Mouse (Mus musculus): ENCODE measurements around the gene Rnf5. TPM values are rescaled to one million over a fixed set of nuclear protein-coding genes. Genes with fewer than 3 reads are reported as not detected.

Rnf5 gene
- total RNA-seq, 1 experiment from 2014 or later = 14.6 TPM

DNA sequence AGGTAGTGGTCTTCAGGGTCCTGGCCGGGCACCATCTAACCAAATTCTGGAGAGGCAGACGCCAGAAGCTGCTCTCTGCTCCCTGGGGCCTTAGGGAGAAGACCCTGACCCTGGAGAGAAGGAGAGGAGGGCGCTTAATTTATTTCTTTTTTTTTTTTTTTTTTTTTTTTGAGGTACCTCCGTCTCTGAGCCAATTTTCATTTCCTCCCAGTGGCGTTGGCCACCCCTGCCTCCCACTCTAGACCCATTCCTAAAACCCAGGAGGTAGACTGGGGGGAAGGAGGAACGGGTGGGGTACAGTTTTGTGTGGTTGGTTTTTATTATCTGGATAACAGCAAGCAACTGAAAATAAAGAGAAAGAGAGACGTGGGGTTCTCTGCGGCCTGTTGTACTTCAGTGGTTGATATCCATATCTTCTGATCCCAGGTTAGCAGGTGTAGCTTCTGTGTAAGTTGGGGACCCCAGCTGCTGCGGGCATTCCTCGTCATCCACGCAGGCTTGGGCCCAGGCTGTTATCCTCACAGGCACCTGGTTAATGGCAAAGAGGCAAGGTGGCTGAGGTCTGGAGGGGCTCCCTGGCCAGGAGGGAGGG is 9.7 kb upstream of the Rnf5 start:
- no peak for ATAC-seq (replicated peaks; ENCODE audit: insufficient number of reproducible peaks, low FRiP score, low TSS enrichment, poor library complexity, severe bottlenecking)

- ATAC-seq (replicated peaks; ENCODE audit: insufficient number of reproducible peaks, low FRiP score, low TSS enrichment, poor library complexity, severe bottlenecking) = no peak
Measured at GRCm38 (mm10) chr17:34611050-34611449, 7.6 kb upstream of the Rnf5 start.

- ATAC-seq (replicated peaks; ENCODE audit: insufficient number of reproducible peaks, low FRiP score, low TSS enrichment, poor library complexity, severe bottlenecking) = no peak
Measured at GRCm38 (mm10) chr17:34607997-34608396, 4.5 kb upstream of the Rnf5 start.

GRCm38 (mm10) chr17:34606186-34607039 is 2.9 kb upstream of the Rnf5 start:
- ATAC-seq (replicated peaks; ENCODE audit: insufficient number of reproducible peaks, low FRiP score, low TSS enrichment, poor library complexity, severe bottlenecking) = no peak

- peak; percentile 40 for ATAC-seq (replicated peaks; ENCODE audit: insufficient number of reproducible peaks, low FRiP score, low TSS enrichment, poor library complexity, severe bottlenecking)
Measured at GRCm38 (mm10) chr17:34605609-34606008, 2.1 kb upstream of the Rnf5 start.

DNA sequence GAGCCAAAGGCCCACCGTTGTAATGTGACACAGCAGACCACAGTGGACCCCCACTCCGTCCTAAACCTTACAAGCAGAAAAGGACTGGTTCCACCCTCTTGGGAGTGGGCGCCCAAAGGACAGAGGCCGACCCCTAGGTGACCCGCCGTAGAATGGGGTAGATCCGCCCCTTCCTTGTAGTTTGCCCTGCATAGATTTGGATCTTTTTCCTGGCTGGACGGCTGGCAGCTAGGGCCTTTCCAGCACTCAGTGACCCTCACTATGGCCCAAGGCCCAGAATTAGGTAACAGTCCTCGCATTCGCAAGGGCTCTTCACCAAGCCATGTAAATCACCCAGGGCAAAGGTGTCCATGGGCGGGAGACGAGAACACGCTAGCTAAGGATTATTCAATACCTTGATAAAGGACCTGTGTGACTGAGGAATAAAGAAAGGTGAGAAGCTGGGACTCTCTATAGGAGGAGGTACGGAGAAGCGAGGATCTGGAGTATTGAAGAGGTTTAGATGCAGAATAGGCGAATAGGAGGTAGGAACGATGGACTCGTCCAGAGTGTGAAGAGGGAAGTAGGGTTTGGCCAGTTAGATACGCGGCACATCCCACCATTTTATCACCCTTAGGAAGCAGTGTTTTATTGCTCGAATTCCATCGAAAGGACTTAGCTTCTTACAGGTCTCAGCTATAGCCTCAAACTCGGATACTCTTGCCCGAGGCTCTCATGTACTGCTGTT is 1.2 kb upstream of the Rnf5 start:
- ATAC-seq (replicated peaks; ENCODE audit: insufficient number of reproducible peaks, low FRiP score, low TSS enrichment, poor library complexity, severe bottlenecking) = peak; percentile 1; the same call in 1 of the 2 replicates

GRCm38 (mm10) chr17:34604061-34604508 is 595 bp upstream of the Rnf5 start, which contains the start of gene Agpat1:
Agpat1 (plus strand) TSS chr17:34604262.
- peak; percentile 77 for ATAC-seq (replicated peaks; ENCODE audit: insufficient number of reproducible peaks, low FRiP score, low TSS enrichment, poor library complexity, severe bottlenecking)

DNA sequence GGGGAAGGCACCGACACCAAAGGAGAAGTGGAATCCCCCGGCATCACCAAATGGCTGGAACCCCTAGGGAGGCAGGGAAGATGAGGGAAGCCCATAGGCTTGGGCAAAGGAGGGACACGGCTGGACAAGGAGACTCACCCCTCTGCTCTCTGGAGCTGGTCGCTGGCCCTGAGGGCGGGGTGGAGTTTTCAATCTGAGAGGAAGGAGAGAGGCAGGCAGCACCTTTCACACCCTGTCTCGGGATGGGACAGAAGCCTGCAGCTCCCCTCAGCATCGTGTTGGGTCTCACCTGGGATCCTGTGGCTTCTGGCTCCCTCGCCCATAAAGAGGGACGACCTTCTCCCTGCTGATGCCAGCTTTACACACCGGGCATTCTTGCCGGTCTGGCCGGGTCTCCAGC is 1.7 kb downstream of the Rnf5 start:
- ATAC-seq (replicated peaks; ENCODE audit: insufficient number of reproducible peaks, low FRiP score, low TSS enrichment, poor library complexity, severe bottlenecking) = no peak

DNA sequence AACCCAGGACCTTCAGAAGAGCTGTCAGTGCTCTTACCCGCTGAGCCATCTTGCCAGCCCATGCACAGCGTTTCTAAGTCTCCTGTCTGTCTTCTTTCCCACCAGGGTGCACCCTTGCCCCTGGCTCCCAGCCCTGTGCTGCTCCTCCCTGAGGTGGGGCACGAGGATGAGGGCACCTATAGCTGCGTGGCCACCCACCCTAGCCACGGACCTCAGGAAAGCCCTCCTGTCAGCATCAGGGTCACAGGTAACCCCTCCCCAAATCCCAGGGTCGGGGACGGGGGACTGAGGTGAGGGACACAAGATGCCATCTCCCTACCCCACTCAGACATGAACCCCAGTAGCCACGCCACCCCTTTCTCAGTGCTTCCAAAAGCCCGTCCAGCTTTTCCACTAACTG is 3.6 kb downstream of the Rnf5 start:
- ATAC-seq (replicated peaks; ENCODE audit: insufficient number of reproducible peaks, low FRiP score, low TSS enrichment, poor library complexity, severe bottlenecking) = no peak

- ATAC-seq (replicated peaks; ENCODE audit: insufficient number of reproducible peaks, low FRiP score, low TSS enrichment, poor library complexity, severe bottlenecking) = no peak
Measured at GRCm38 (mm10) chr17:34597566-34598095, 5.9 kb downstream of the Rnf5 start, which contains the start of gene Ager. Ager (plus strand) TSS chr17:34597862.

- ATAC-seq (replicated peaks; ENCODE audit: insufficient number of reproducible peaks, low FRiP score, low TSS enrichment, poor library complexity, severe bottlenecking) = no peak
Measured at GRCm38 (mm10) chr17:34596098-34596497, 7.4 kb downstream of the Rnf5 start.

- ATAC-seq (replicated peaks; ENCODE audit: insufficient number of reproducible peaks, low FRiP score, low TSS enrichment, poor library complexity, severe bottlenecking) = no peak
Measured at GRCm38 (mm10) chr17:34593752-34594525, 9.6 kb downstream of the Rnf5 start.

DNA sequence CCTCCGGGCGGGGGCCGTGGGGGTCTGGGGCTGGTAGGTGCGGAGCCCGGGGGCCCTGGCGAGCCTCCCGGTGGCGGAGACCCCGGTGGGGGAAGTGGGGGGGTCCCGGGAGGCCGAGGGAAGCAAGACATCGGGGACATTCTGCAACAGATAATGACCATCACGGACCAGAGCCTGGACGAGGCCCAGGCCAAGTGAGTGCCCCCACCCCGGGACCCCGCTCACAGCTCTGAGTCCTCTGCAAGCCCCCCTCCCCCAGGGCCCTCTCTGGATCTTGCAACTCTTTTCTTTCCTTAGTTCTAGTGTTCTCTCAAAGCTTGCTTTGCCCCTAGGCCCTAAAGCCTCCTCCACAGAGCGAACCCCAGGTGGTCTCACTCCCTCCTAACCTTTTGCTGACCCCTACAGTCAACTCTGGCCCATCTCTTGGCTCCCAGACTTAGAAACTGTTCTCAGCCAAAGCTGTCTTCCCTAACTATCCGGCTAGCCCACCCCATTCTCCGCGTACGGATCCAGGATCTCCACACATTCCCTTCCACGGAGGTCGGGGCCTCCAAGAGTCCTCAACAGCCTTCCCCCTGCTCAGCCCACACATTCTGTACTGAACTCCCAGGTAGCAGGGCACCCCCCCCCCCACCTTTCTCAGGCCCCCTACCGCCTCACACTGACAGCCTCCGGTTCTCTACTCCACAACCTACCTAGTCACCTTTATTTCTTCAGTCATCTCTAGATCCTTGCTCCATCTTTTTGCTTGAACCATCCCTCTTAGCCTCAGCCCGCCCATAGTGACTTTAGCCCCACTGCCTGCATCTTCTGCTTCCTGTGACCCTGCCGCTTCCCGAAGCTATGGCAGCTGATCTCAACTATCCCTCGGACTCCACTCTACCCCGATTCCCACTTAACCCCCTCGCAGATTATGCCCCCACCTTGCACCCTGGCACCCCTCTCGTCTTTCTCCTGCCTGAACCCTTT is 10.6 kb downstream of the Rnf5 start:
- no peak for ATAC-seq (replicated peaks; ENCODE audit: insufficient number of reproducible peaks, low FRiP score, low TSS enrichment, poor library complexity, severe bottlenecking)

DNA sequence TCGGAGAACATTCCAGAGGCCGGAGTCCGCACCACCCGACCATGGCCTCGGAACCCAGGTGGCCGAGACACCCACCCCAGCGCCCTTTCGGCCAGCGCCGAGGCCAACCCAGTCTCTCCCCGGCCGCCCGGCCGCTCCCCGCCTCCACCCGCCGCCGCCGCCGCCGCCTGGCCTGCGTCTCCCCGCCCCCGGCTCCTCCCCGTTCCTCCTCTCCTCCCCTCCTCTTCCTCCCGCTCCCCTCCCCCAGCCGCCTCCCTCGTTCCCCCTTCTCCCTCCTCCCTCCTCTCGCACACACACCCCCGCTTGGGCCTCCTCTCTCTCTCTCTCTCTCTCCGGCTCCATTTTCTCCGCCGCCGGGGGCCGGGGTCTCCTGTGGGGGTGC is 11.5 kb downstream of the Rnf5 start:
- ATAC-seq (replicated peaks; ENCODE audit: insufficient number of reproducible peaks, low FRiP score, low TSS enrichment, poor library complexity, severe bottlenecking) = peak; percentile 40

DNA sequence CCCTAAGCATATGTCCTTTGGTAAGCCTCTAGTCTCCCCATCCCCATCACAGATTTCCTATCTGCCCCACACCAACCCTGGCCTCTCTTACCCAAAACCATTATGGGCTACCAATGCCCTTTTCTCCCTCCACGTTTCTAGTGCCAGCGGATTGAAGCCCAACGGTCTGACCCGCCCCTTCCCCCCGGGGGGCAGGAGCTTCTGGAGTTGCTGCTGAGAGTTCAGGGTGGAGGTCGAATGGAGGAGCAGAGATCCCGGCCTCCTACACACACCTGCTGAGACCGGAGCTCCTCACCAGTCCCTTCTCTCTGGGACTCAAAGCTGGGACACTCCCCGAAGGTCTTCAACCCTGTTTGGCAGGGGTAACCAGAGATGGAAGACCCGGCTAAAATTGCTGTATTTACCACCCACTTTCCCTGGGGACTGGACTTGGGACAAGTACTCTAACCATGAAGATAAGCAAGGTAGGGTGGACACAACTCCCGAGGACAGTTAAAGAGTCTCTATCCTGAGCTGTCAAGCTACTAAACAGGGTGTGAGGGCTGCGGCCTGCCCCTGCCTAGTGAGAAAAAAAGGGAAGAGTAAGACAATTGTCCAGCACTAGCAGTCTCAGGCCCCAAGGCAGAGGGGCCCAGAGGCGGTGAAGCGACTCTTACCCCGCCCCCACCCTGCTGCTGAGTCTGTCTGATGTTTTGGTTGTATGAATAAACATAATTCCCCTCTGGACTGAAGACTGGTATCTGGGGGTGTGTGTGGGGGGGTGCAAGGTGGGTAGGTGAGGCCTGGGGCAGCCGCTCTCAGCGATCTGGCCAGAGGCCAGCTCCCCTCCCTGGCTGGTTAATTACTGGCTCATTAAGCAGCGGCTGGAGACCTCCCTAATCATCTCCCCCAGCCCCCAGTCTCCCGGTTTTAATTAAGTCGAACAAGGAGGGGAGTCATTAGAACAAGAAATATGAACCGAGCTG is 12.2 kb downstream of the Rnf5 start, which contains the start of gene Pbx2:
TSS of gene Pbx2 (plus strand) at position 238 of the 965 bp plus-strand sequence.
- peak; percentile 29 for ATAC-seq (replicated peaks; ENCODE audit: insufficient number of reproducible peaks, low FRiP score, low TSS enrichment, poor library complexity, severe bottlenecking)

All from monocyte, adult 5-6 weeks (primary cell).